In genomic region chr6:114917129-114917528, GRCm38 (mm10) we compare ENCODE assay signal across 8 mouse cellular contexts. TPM values are rescaled to one million over a fixed set of nuclear protein-coding genes. Genes with fewer than 3 reads are reported as not detected.
DNase-seq lines count a peak whose midpoint lies in the region; ATAC-seq lines count a peak whose summit lies in the region.

No protein-coding gene starts in this region.

- peaks cover 76% of the 10 kb centered on the region for H3K4me1 ChIP-seq in lung, embryonic 15.5 days
- H3K4me1 ChIP-seq in forebrain, embryonic 15.5 days = peaks cover 84% of the 10 kb centered on the region
- peaks cover 76% of the 10 kb centered on the region for H3K4me1 ChIP-seq in limb, embryonic 13.5 days
- peaks cover 66% of the 10 kb centered on the region for H3K4me1 ChIP-seq in stomach, embryonic 14.5 days (ENCODE audit: control insufficient read depth, insufficient read depth, low read length)

- no peaks in the 10 kb centered on the region for H3K9me3 ChIP-seq in lung, embryonic 15.5 days
- H3K9me3 ChIP-seq in forebrain, embryonic 15.5 days = no peaks in the 10 kb centered on the region
- H3K9me3 ChIP-seq in limb, embryonic 13.5 days = no peaks in the 10 kb centered on the region
- no peaks in the 10 kb centered on the region for H3K9me3 ChIP-seq in stomach, embryonic 14.5 days (ENCODE audit: control insufficient read depth, low read depth, low read length)

- peak overlapping the region; percentile 39; the same call in 1 of the 2 replicates for H3K9ac ChIP-seq in lung, embryonic 15.5 days
- H3K9ac ChIP-seq in forebrain, embryonic 15.5 days (replicated peaks) = peak overlapping the region; percentile 2
- peak overlapping the region; percentile 46 for H3K9ac ChIP-seq in limb, embryonic 13.5 days
- H3K9ac ChIP-seq in stomach, embryonic 14.5 days (replicated peaks; ENCODE audit: low read depth, low read length) = no peak overlapping the region

- H3K36me3 ChIP-seq in lung, embryonic 15.5 days = no peaks in the 10 kb centered on the region
- H3K36me3 ChIP-seq in forebrain, embryonic 15.5 days = no peaks in the 10 kb centered on the region
- peaks cover 6% of the 10 kb centered on the region; the same call in 1 of the 2 replicates for H3K36me3 ChIP-seq in limb, embryonic 13.5 days
- no peaks in the 10 kb centered on the region for H3K36me3 ChIP-seq in stomach, embryonic 14.5 days (ENCODE audit: control insufficient read depth, insufficient read depth, low read length)

- H3K4me3 ChIP-seq in lung, embryonic 15.5 days = peak overlapping the region; percentile 58
- H3K4me3 ChIP-seq in forebrain, embryonic 15.5 days = peak overlapping the region; percentile 10
- peak overlapping the region; percentile 71 for H3K4me3 ChIP-seq in limb, embryonic 13.5 days
- H3K4me3 ChIP-seq in stomach, embryonic 14.5 days (ENCODE audit: low read depth, low read length) = no peak overlapping the region

- H3K27ac ChIP-seq in lung, embryonic 15.5 days = peak overlapping the region; percentile 96
- H3K27ac ChIP-seq in forebrain, embryonic 15.5 days (replicated peaks) = peak overlapping the region; percentile 58
- H3K27ac ChIP-seq in limb, embryonic 13.5 days = peak overlapping the region; percentile 61
- H3K27ac ChIP-seq in stomach, embryonic 14.5 days (ENCODE audit: low read length) = peak overlapping the region; percentile 24; the same call in 1 of the 2 replicates

- no peaks in the 10 kb centered on the region for H3K27me3 ChIP-seq in lung, embryonic 15.5 days
- no peaks in the 10 kb centered on the region for H3K27me3 ChIP-seq in forebrain, embryonic 15.5 days
- H3K27me3 ChIP-seq in limb, embryonic 13.5 days = no peaks in the 10 kb centered on the region
- no peaks in the 10 kb centered on the region for H3K27me3 ChIP-seq in stomach, embryonic 14.5 days (ENCODE audit: control insufficient read depth, insufficient read depth, low read length)

- WGBS in lung, embryonic 15.5 days = 16% methylated on average over 11 of the region's 11 CpGs
- WGBS in forebrain, embryonic 15.5 days = 17% methylated on average over 11 of the region's 11 CpGs
- 13% methylated on average over 11 of the region's 11 CpGs for WGBS in limb, embryonic 13.5 days
- 41% methylated on average over 11 of the region's 11 CpGs for WGBS in stomach, embryonic 14.5 days

- DNase-seq in lung, adult 18-20 months = no peak
- DNase-seq in left cerebral cortex, postnatal 36 days (ENCODE audit: low spot score in 2 of 2) = no peak
- DNase-seq in adrenal gland, postnatal 4 days (ENCODE audit: low spot score in 2 of 2) = no peak

- intact Hi-C loops in left cerebral cortex, postnatal 36 days (cut with DNase I) = loop anchor here (5.0 kb wide), 1 partner anchor 40 kb away; no protein-coding TSS in a partner anchor

- peak overlapping the region; percentile 58 for H3K4me2 ChIP-seq in lung, embryonic 15.5 days
- peak overlapping the region; percentile 62 for H3K4me2 ChIP-seq in forebrain, embryonic 15.5 days (replicated peaks)
- H3K4me2 ChIP-seq in limb, embryonic 13.5 days (replicated peaks) = peak overlapping the region; percentile 80
- H3K4me2 ChIP-seq in stomach, embryonic 14.5 days (replicated peaks; ENCODE audit: low read depth, low read length) = peak overlapping the region; percentile 44

- no peak for ATAC-seq in lung, embryonic 15.5 days (ENCODE audit: borderline replicate concordance, extremely low read depth, low FRiP score, low TSS enrichment)
- 0 out of 2 replicates have a peak, but pooled peaks have one; percentile 7 for ATAC-seq in forebrain, embryonic 15.5 days (replicated peaks)
- no peak for ATAC-seq in limb, embryonic 13.5 days (ENCODE audit: low FRiP score, low read depth)
- no peak for ATAC-seq in stomach, embryonic 14.5 days (ENCODE audit: insufficient number of reproducible peaks, insufficient read depth, low FRiP score, low read depth)
- no peak for ATAC-seq in frontal cortex, adult (ENCODE audit: low TSS enrichment)

RNA-seq across cellular contexts. Expression of gene Vgll4, which starts 52.7 kb away (rescaled TPM):
- polyA plus RNA-seq in lung, embryonic 15.5 days (2015; fragmentation: Nextera tagmentation; extraction: Ambion mirVana) = 133 and 147 TPM in 2 replicates
- polyA plus RNA-seq in forebrain, embryonic 15.5 days (2015; fragmentation: Nextera tagmentation; extraction: Ambion mirVana) = 83.1 and 88.6 TPM in 2 replicates
- 154 and 156 TPM in 2 replicates for polyA plus RNA-seq in limb, embryonic 13.5 days (2015; fragmentation: Nextera tagmentation; extraction: Ambion mirVana)
- 82.0 and 84.9 TPM in 2 replicates for polyA plus RNA-seq in stomach, embryonic 14.5 days (2014; fragmentation: Nextera tagmentation; extraction: Ambion mirVana)
- total RNA-seq in left cerebral cortex, postnatal 36 days (2021) = 10 to 100 TPM; 58.5 to 68.8 TPM
- total RNA-seq in adrenal gland, postnatal 4 days (2021) = 10 to 100 TPM; 57.6 to 59.9 TPM

Comparison
In these comparisons a context has a peak if more than half of its experiments do, and no peak if none do; other contexts are left out.
1. H3K27ac ChIP-seq: peak in every context shown above with its lines; median percentile 96 in lung, embryonic 15.5 days; 61 in limb, embryonic 13.5 days; 58 in forebrain, embryonic 15.5 days; 24 in stomach, embryonic 14.5 days.